Mouse (Mus musculus) fat pad, adult 2 months (tissue): ENCODE results near the gene Rasgef1b.

Experiments used
- DNase-seq: peaks from one replicate; pipeline ENCODE4 v3.0.0-alpha.2; 2011; ENCODE audit warnings: low read depth, low spot score; ENCODE audit errors: extremely low read depth

Rasgef1b gene

DNA sequence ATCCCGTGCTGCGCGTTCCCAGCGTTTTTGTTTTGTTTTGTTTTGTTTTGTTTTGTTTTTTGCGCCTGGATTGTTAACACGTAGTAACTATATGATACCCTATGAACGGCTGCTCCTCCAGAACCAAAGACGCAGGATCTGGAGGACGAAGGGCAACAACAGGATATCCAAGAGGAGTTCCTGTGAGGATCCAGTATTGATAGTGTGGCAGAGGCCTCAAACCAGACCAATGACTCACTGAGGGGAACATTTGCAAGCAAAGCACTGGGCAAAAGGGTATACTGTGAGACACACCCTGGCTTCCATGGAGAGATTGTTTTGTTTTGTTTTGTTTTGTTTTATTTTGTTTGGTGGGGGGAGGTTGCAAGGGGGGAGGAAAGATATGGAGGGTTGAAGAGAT, 348.0 kb downstream of the Rasgef1b start:
- DNase-seq = no peak

DNA sequence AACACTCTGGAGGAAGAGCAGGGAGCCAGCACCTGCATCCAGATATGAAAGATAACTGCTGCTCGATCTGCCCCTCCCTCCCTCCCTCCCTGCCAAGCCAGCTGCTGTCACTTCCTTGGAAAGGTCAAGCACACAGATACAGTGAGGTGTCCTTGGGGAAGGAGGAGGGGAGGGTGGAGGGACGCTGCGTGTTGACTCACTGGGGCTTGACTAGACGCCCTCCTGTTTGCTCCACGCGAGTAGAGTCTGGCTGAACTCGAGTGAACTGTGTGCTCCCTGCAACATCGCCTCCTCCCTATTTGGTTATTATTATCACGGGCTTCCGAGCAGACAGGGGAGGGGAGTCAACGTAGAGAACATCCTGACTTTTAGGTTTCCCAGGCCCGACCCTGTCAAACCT, 348.7 kb downstream of the Rasgef1b start:
- DNase-seq = no peak

DNA sequence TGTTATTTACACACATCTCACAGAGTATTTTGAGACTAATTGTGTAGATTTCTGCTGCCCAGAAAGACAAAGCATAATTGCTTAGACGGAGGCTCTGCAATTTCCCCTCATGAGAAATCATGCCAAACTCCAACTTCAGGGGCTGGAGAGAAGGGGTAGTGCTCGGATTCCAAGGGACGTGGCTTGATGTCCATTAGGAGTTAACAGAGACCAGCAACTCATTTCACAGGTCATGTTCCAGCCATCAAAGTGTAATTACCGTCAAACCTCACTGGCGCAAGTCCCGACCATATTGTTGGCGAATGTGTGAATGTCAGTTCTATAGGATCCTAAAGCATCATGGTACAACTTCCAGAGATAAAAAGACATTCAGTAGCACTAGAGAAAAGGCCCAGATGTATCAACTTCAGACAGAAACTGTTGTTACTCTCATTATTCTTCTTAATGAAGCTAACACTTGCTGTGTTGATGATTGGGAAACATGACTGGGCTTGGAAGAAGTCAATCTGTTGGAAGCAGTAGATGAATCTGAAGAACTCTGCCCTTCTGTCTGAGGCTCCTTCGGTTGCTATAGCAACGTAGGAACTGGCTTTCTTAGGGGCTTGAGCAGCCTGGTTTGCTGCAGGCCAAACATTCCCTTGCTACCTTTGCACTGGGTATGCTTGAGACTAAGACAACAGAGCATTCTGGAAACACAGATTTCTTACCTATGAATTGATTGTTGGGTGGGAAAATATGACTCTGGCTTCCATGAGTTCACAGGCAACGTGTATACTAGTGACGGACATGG, 350.2 kb downstream of the Rasgef1b start:
- no peak for DNase-seq

DNA sequence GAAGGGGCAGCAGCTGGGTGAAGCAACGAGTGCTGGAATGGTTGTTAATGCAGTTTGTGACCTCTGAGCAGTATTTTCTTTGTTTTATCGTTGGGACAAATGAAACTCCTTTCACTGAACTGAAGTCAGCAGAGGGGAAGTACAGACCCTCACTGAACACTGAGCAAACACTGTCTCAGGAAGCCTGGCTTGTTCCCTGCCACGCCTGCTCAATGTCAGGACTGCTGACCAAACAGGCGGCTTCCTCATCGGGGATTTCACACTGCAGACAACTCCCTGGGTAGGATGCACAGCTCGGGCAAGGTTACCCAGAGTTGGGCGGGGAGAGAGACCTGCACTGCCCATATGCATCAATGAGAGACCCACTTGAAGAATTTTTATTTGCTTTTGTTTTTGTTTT, 353.1 kb downstream of the Rasgef1b start:
- DNase-seq = no peak

- no peak for DNase-seq
These were observed 354.4 kb downstream of the Rasgef1b start for GRCm38 (mm10) chr5:99374460-99374859.

DNA sequence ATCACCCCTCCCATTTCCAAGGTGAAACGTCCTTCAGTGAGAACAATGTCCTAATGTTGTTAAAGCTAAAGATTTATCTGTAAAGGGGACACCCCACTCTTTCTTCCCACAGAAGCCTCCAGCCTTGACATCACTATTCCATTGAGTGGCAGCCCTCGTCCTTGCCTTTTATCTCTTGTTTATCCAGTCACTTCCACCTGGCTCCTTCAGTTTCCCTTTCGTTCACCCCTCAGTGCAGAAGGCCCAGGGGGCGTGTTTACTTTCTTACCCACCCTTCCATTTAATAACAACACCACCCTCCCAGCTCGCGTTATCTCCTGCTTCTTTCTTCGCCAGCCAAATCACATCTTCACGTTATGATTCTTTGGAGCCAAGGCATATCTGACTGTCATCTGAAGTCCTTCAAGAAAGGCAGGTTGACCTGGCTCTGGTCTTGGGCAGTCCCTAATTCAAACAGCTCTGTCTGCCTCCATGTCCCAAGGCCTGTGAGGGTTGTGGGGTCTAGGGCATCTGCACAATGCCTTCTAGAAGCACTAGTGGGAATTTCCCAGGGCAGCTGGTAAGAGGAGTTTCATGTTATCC, 355.2 kb downstream of the Rasgef1b start:
- DNase-seq = no peak

DNA sequence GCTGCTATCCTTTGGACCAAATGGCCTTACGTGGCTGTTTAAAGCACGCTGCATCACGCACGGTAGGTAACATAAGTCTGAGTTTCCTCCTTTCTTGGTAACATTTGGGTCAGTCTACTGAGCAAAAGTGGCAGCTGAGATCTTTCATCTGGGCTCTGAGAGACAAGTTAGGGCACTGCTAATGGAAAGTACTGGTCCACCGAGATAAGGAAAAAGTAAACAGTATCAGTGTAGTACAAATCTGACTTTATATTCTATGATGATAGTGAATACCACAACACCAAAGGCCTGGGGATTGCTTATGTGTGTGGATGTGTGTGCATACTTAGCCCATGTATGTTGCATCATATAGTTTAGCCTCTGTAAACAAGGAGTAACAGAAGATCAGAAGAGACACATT, 358.2 kb downstream of the Rasgef1b start:
- no peak for DNase-seq

DNA sequence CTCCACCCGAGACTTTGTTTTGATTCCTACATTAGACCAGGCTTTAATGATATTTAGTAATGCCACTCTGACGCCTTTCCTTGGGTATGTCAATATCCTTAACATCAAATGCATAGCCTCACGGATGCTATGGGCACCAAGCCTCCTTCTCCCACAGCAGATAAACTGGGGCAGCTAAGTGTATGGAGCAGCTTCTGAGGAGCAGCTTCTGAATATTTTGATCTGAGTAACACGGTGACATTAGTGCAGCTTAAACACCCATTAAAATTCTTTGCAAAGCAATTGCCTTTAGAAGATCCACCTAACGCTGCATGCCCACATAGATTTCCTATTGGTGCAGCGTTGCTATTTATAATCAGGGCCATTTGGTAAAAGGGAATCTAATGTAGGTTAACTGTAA, 359.6 kb downstream of the Rasgef1b start:
- DNase-seq = no peak

- no peak for DNase-seq
These were observed 360.2 kb downstream of the Rasgef1b start for GRCm38 (mm10) chr5:99368615-99369014.

GRCm38 (mm10) chr5:99360531-99360930, 368.3 kb downstream of the Rasgef1b start:
- no peak for DNase-seq

DNA sequence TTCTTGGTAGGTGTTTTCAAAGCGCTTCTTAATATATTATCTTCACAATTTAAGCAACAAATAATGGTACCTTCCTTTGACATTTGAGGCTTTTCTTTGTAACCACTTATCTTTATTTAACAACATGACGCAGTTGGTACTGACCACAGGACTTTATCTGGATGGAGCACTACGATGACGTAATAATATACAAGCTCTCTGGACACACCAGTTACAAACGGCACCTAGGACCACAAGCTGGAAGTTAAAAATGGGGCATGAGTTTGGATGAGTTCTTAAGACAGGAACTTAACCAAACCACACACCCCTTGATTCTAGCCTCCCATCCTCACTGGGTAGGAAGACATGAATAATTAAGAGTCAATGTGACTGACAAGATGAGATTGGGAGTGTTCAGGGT, 369.6 kb downstream of the Rasgef1b start:
- no peak for DNase-seq

- DNase-seq = no peak
These were observed 374.2 kb downstream of the Rasgef1b start for GRCm38 (mm10) chr5:99354640-99355132.

DNA sequence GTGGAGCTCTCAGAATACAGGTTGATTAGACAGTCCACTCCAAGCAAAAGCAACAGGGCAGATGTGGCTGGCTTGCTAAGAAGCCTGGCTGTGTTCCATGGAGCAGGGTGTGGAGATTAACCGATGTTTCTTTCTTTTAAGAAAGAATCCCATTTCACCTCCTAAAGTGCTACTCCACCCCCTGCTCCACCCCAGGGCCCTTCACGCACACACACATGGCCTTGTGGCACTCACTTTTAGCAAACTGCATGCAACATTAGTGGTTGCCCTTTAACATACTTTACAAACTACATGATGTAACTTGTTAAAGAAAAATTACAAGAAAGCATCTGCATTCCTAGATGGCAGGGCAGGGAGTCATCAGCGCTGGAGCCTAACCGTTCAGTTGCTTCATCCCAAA, 378.8 kb downstream of the Rasgef1b start:
- DNase-seq = no peak

- DNase-seq = peak; percentile 50
These were observed 380.5 kb downstream of the Rasgef1b start for GRCm38 (mm10) chr5:99348257-99348849.

GRCm38 (mm10) chr5:99342527-99342926, 386.3 kb downstream of the Rasgef1b start:
- DNase-seq = no peak

DNA sequence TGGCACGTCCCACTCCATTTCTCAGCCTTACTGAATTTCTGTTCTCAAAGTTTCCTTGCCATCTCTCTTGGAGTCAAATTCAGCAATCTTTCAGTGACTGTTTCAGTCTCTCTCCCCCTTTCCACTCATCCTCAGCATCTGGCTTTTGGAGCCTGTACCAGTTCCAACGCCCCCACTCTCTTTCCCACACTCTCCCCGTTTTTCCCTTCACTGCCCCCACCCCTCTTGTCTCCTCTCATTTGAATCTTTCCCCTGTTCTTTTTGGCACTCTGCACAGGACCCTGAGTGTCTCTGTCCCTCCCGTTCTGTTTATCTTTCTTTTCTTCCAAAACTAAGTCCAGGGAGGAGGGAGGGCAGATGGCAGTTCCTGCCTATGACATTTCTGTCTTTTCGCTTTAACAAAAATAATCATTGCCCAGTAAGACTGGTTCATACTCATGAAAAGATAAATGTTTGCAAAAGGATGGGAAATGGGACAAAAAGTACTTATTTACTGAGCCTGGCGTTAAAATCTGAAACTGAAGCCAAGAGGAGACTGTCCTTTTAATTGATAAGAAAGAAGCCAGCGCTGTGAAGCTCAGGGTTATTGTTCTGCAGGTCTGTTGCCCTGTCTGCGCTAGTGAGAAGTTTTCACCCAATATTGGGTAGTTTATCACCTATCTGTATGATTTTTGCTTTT, 388.4 kb downstream of the Rasgef1b start:
- DNase-seq = no peak

DNA sequence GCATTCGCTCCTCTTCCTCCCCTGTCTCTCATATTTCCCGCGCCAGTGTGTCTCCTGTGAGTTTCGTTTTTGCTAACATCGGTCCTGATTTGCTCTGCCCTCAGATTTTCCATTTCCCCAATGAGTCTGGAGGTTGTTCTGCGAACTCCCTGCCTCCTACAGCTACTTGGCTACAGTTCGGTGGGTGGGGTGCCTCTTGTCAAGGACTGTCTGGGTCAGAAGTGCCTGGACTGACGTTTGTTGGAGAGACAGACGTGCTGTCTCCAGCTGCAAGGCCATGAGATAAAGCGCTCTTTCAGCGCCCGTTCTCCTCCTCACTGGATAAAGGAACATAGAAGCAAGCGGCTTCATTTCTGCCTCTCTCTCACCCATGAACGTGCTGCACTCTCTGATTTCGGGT, 389.1 kb downstream of the Rasgef1b start:
- DNase-seq = no peak

GRCm38 (mm10) chr5:99338826-99339225, 390.0 kb downstream of the Rasgef1b start:
- DNase-seq = no peak

DNA sequence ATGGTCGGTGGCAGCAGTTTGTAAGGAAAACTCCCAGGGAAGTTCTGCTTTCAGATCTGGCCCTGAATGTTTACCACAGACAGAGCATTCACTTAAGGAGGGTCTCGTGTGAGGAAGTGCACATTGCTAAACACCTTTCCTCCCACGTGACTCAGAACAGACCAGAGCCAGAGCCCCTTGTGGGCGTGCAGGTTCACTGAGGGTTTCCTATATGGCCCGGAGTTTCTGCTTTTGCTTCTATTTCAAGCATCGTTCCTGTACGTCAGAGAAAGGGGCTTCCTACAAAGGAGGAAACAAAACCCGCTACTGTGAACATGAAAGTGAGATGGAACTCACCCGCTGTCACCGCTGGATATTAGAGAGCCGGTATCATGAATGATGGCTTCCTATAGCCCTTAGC, 392.4 kb downstream of the Rasgef1b start:
- DNase-seq = no peak

GRCm38 (mm10) chr5:99334017-99334416, 394.8 kb downstream of the Rasgef1b start:
- DNase-seq = no peak

GRCm38 (mm10) chr5:99332021-99332420, 396.8 kb downstream of the Rasgef1b start:
- no peak for DNase-seq

DNA sequence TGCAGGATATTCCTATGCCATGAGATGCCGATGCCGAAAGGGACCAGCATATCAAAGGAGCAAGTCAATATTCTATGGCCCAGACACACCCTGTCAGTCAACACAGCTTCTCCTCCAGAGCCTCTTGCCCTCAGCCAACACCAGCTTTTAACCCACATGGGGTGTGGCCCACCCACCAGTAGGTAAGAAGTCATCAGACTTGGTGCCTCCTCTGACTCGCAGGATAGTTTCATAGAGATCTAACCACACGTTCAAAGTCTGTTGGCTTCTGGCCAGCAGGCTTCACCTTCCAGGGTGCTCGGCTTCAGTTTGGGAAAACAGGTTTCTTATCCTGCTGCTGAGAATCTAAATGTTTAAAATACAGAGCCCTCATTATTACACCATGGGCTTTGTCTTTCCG, 399.8 kb downstream of the Rasgef1b start:
- DNase-seq = no peak
